Mouse (Mus musculus) embryonic fibroblast, embryonic 13.5 days (primary cell): ENCODE results near the gene Cyp8b1. TPM values are rescaled to one million over a fixed set of nuclear protein-coding genes. Genes with fewer than 3 reads are reported as not detected.
A peak's percentile ranks its signal among the peaks of the same experiment; 100 is the strongest.

ENCODE experiments used
- H3K27ac ChIP-seq: 2 replicates; pipeline ENCODE4 v1.5.1; 2012; ENCODE audit warnings: low read length, control low read depth, inconsistent platforms; ENCODE audit not compliant: insufficient read depth
- H3K4me1 ChIP-seq: 2 replicates; pipeline ENCODE4 v1.6.1; 2011; ENCODE audit warnings: low read length; ENCODE audit not compliant: control insufficient read depth, insufficient read depth
- H3K4me3 ChIP-seq: 2 replicates; pipeline ENCODE4 v1.5.1; 2011; ENCODE audit warnings: mild to moderate bottlenecking, control low read depth, low read length; ENCODE audit not compliant: insufficient read depth
- CTCF ChIP-seq: IDR thresholded peaks from 2 replicates; pipeline ENCODE4 v1.5.1; 2011; ENCODE audit warnings: mild to moderate bottlenecking, control low read depth, low read length, moderate library complexity, borderline replicate concordance; ENCODE audit not compliant: insufficient read depth
- POLR2A ChIP-seq: IDR thresholded peaks from 2 replicates; pipeline ENCODE4 v1.6.1; 2011; ENCODE audit warnings: low read depth, mild to moderate bottlenecking, control low read depth, low read length, moderate library complexity
- polyA plus RNA-seq: library from polyadenylated mRNA; stranded (reverse); fragments of >200 nt; gene quantifications from 2 replicates; pipeline ENCODE4 v1.2.4, GENCODE M21; 2011; ENCODE audit warnings: low read depth; ENCODE audit not compliant: missing spikeins, insufficient read length

Cyp8b1 gene
- not detected in 2 replicates for polyA plus RNA-seq

- H3K27ac ChIP-seq, result no peak within 1 kb of the TSS
- no peaks in the 10 kb centered on the region for H3K4me1 ChIP-seq
- TF ChIP-seq POLR2A, result no peak
- TF ChIP-seq CTCF, result no peak
- no peak within 1 kb of the TSS for H3K4me3 ChIP-seq
These were observed at the start of gene Cyp8b1 for GRCm38 (mm10) chr9:121916102-121916501. Gene Cyp8b1 (minus strand): TSS chr9:121916305.

- no peak for TF ChIP-seq CTCF
- TF ChIP-seq POLR2A, result no peak
- Histone ChIP-seq H3K4me3 (no peak overlapping the region), H3K27ac (no peak overlapping the region), H3K4me1 (peaks cover 4% of the 10 kb centered on the region; the same call in 1 of the 2 replicates)
These were observed 48.8 kb upstream of the Cyp8b1 start for GRCm38 (mm10) chr9:121964941-121965340.

GRCm38 (mm10) chr9:121959966-121960635, 44.0 kb upstream of the Cyp8b1 start:
- Histone ChIP-seq H3K4me1 (peaks cover 7% of the 10 kb centered on the region; the same call in 1 of the 2 replicates), H3K4me3 (no peak overlapping the region), H3K27ac (no peak overlapping the region)
- TF ChIP-seq POLR2A (no peak), CTCF (no peak)

- no peak overlapping the region for H3K4me3 ChIP-seq
- 0 out of 2 replicates have a peak, but pooled peaks cover 2% of the 10 kb centered on the region for H3K4me1 ChIP-seq
- TF ChIP-seq POLR2A (no peak), CTCF (no peak)
- no peak overlapping the region for H3K27ac ChIP-seq
These were observed 36.5 kb upstream of the Cyp8b1 start for GRCm38 (mm10) chr9:121952596-121952995.

GRCm38 (mm10) chr9:121951114-121951423, 35.0 kb upstream of the Cyp8b1 start:
- H3K4me1 ChIP-seq, result 0 out of 2 replicates have a peak, but pooled peaks cover 2% of the 10 kb centered on the region
- TF ChIP-seq CTCF, result no peak
- no peak for TF ChIP-seq POLR2A
- no peak overlapping the region for H3K27ac ChIP-seq
- no peak overlapping the region for H3K4me3 ChIP-seq

- TF ChIP-seq CTCF, result no peak
- TF ChIP-seq POLR2A, result 0 out of 2 replicates have a peak, but pooled peaks have one; percentile 9
- Histone ChIP-seq H3K4me3 (no peak within 1 kb of the TSS), H3K27ac (no peak within 1 kb of the TSS), H3K4me1 (0 out of 2 replicates have a peak, but pooled peaks cover 2% of the 10 kb centered on the region)
These were observed 34.5 kb upstream of the Cyp8b1 start, which contains the start of gene Fam198a for GRCm38 (mm10) chr9:121950418-121951113. Gene Fam198a (plus strand): TSS chr9:121950988.

- H3K4me1 ChIP-seq, result 0 out of 2 replicates have a peak, but pooled peaks cover 2% of the 10 kb centered on the region
- no peak overlapping the region for H3K4me3 ChIP-seq
- TF ChIP-seq POLR2A (no peak), CTCF (no peak)
- H3K27ac ChIP-seq, result no peak overlapping the region
These were observed 32.3 kb upstream of the Cyp8b1 start for GRCm38 (mm10) chr9:121948431-121948830.

GRCm38 (mm10) chr9:121947784-121948183, 31.7 kb upstream of the Cyp8b1 start:
- Histone ChIP-seq H3K4me3 (no peak overlapping the region), H3K4me1 (0 out of 2 replicates have a peak, but pooled peaks cover 2% of the 10 kb centered on the region), H3K27ac (no peak overlapping the region)
- TF ChIP-seq CTCF (0 out of 2 replicates have a peak, but pooled peaks have one; percentile 9), POLR2A (no peak)

GRCm38 (mm10) chr9:121943628-121944027, 27.5 kb upstream of the Cyp8b1 start:
- TF ChIP-seq CTCF (no peak), POLR2A (no peak)
- no peak overlapping the region for H3K4me3 ChIP-seq
- H3K27ac ChIP-seq, result no peak overlapping the region
- no peaks in the 10 kb centered on the region for H3K4me1 ChIP-seq

GRCm38 (mm10) chr9:121943005-121943404, 26.9 kb upstream of the Cyp8b1 start:
- no peak for TF ChIP-seq CTCF
- no peak for TF ChIP-seq POLR2A
- Histone ChIP-seq H3K4me3 (no peak overlapping the region), H3K27ac (no peak overlapping the region), H3K4me1 (no peaks in the 10 kb centered on the region)
